Mouse (Mus musculus): Measurements from ENCODE around the gene Prtg. TPM values are rescaled to one million over a fixed set of nuclear protein-coding genes. Genes with fewer than 3 reads are reported as not detected.

Gene Prtg
- polyA plus RNA-seq, 1 experiment: not detected

- no peak for TF ChIP-seq TAL1 (IDR thresholded peaks at IDR 0.05; ENCODE audit: low read length)
- TF ChIP-seq GATA1 (IDR thresholded peaks at IDR 0.05; ENCODE audit: low read length): no peak
- H3K4me3 ChIP-seq (replicated peaks): no peak overlapping the region
- no peaks in the 10 kb centered on the region for H3K27me3 ChIP-seq (ENCODE audit: control insufficient read depth)
- H3K36me3 ChIP-seq (ENCODE audit: control insufficient read depth): no peaks in the 10 kb centered on the region
- no peaks in the 10 kb centered on the region for H3K9me3 ChIP-seq (ENCODE audit: control insufficient read depth, low read length)
- no peaks in the 10 kb centered on the region for H3K4me1 ChIP-seq (ENCODE audit: control insufficient read depth)
These were observed 37.8 kb downstream of the Prtg start for GRCm38 (mm10) chr9:72844496-72844895.

- H3K4me1 ChIP-seq (ENCODE audit: control insufficient read depth): no peaks in the 10 kb centered on the region
- no peak for TF ChIP-seq TAL1 (IDR thresholded peaks at IDR 0.05; ENCODE audit: low read length)
- TF ChIP-seq GATA1 (IDR thresholded peaks at IDR 0.05; ENCODE audit: low read length): no peak
- H3K27me3 ChIP-seq (ENCODE audit: control insufficient read depth): no peaks in the 10 kb centered on the region
These were observed 39.5 kb downstream of the Prtg start for GRCm38 (mm10) chr9:72846160-72846559.

GRCm38 (mm10) chr9:72851541-72851940 is 44.9 kb downstream of the Prtg start:
- no peaks in the 10 kb centered on the region for H3K36me3 ChIP-seq (ENCODE audit: control insufficient read depth)
- no peak overlapping the region for H3K4me3 ChIP-seq (replicated peaks)
- no peaks in the 10 kb centered on the region for H3K4me1 ChIP-seq (ENCODE audit: control insufficient read depth)
- H3K27me3 ChIP-seq (ENCODE audit: control insufficient read depth): no peaks in the 10 kb centered on the region
- no peaks in the 10 kb centered on the region for H3K9me3 ChIP-seq (ENCODE audit: control insufficient read depth, low read length)
- no peak for TF ChIP-seq TAL1 (IDR thresholded peaks at IDR 0.05; ENCODE audit: low read length)
- TF ChIP-seq GATA1 (IDR thresholded peaks at IDR 0.05; ENCODE audit: low read length): no peak

More at GRCm38 (mm10) chr9:72846160-72846559, 39.5 kb downstream of the Prtg start:
- no peaks in the 10 kb centered on the region for H3K9me3 ChIP-seq (ENCODE audit: control insufficient read depth, low read length)
- no peaks in the 10 kb centered on the region for H3K36me3 ChIP-seq (ENCODE audit: control insufficient read depth)
- H3K4me3 ChIP-seq (replicated peaks): no peak overlapping the region

GRCm38 (mm10) chr9:72851979-72852378 is 45.3 kb downstream of the Prtg start:
- Histone ChIP-seq H3K4me1 (ENCODE audit: control insufficient read depth) (no peaks in the 10 kb centered on the region), H3K9me3 (ENCODE audit: control insufficient read depth, low read length) (no peaks in the 10 kb centered on the region), H3K27me3 (ENCODE audit: control insufficient read depth) (no peaks in the 10 kb centered on the region), H3K36me3 (ENCODE audit: control insufficient read depth) (no peaks in the 10 kb centered on the region), H3K4me3 (replicated peaks) (no peak overlapping the region)
- TF ChIP-seq TAL1 (IDR thresholded peaks at IDR 0.05; ENCODE audit: low read length): no peak
- no peak for TF ChIP-seq GATA1 (IDR thresholded peaks at IDR 0.05; ENCODE audit: low read length)

DNA sequence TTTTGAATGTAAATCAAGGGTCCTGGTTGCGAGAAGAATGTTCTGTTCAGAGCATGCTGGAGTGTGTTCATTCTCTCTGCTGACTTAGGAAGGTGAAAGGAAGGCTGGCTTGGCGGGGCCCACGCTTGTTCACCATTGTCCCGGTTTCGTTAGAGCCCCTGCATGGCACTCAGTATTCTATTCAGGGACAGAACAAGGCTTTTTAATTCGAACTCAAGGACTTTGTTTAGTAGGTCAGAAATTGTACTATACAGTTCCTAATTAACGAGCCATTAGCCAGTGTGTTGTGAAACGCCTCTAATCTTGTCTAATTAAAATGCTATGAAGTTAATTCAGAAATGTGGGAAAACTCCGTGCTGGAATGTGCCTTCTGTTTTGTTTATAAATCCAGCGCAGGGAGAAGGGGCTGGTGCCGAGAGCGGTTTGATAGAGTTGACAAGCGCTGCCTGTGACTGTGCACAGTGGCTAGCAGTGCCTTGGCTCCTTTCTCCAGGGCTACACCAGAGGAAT is 47.1 kb downstream of the Prtg start:
- no peaks in the 10 kb centered on the region for H3K4me1 ChIP-seq (ENCODE audit: control insufficient read depth)
- no peak overlapping the region for H3K4me3 ChIP-seq (replicated peaks)
- TF ChIP-seq TAL1 (IDR thresholded peaks at IDR 0.05; ENCODE audit: low read length) (no peak), GATA1 (IDR thresholded peaks at IDR 0.05; ENCODE audit: low read length) (no peak)
- H3K9me3 ChIP-seq (ENCODE audit: control insufficient read depth, low read length): no peaks in the 10 kb centered on the region
- H3K27me3 ChIP-seq (ENCODE audit: control insufficient read depth): no peaks in the 10 kb centered on the region
- no peaks in the 10 kb centered on the region for H3K36me3 ChIP-seq (ENCODE audit: control insufficient read depth)

DNA sequence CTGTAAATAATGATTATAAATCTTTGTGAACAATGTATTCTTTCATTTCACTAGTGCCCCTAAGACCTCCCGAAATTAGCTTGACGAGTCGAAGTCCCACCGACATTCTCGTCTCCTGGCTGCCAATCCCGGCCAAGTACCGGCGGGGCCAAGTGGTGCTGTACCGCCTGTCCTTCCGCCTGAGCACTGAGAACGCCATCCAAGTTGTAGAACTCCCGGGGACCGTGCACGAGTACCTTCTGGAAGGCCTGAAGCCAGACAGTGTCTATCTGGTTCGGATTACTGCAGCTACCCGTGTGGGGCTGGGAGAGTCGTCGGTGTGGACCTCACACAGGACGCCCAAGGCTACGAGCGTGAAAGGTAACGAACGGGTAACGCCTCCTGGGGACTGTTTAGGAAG is 50.0 kb downstream of the Prtg start:
- no peaks in the 10 kb centered on the region for H3K9me3 ChIP-seq (ENCODE audit: control insufficient read depth, low read length)
- H3K4me3 ChIP-seq (replicated peaks): no peak overlapping the region
- TF ChIP-seq TAL1 (IDR thresholded peaks at IDR 0.05; ENCODE audit: low read length): no peak
- TF ChIP-seq GATA1 (IDR thresholded peaks at IDR 0.05; ENCODE audit: low read length): no peak
- no peaks in the 10 kb centered on the region for H3K27me3 ChIP-seq (ENCODE audit: control insufficient read depth)
- H3K4me1 ChIP-seq (ENCODE audit: control insufficient read depth): no peaks in the 10 kb centered on the region
- no peaks in the 10 kb centered on the region for H3K36me3 ChIP-seq (ENCODE audit: control insufficient read depth)

GRCm38 (mm10) chr9:72860764-72861163 is 54.1 kb downstream of the Prtg start:
- H3K4me3 ChIP-seq (replicated peaks): no peak overlapping the region
- TF ChIP-seq TAL1 (IDR thresholded peaks at IDR 0.05; ENCODE audit: low read length): no peak
- TF ChIP-seq GATA1 (IDR thresholded peaks at IDR 0.05; ENCODE audit: low read length): no peak
- H3K9me3 ChIP-seq (ENCODE audit: control insufficient read depth, low read length): no peaks in the 10 kb centered on the region
- H3K4me1 ChIP-seq (ENCODE audit: control insufficient read depth): no peaks in the 10 kb centered on the region
- H3K27me3 ChIP-seq (ENCODE audit: control insufficient read depth): no peaks in the 10 kb centered on the region
- H3K36me3 ChIP-seq (ENCODE audit: control insufficient read depth): no peaks in the 10 kb centered on the region

GRCm38 (mm10) chr9:72861235-72861634 is 54.6 kb downstream of the Prtg start:
- no peak for TF ChIP-seq TAL1 (IDR thresholded peaks at IDR 0.05; ENCODE audit: low read length)
- TF ChIP-seq GATA1 (IDR thresholded peaks at IDR 0.05; ENCODE audit: low read length): no peak
- H3K27me3 ChIP-seq (ENCODE audit: control insufficient read depth): no peaks in the 10 kb centered on the region
- no peaks in the 10 kb centered on the region for H3K36me3 ChIP-seq (ENCODE audit: control insufficient read depth)
- no peaks in the 10 kb centered on the region for H3K4me1 ChIP-seq (ENCODE audit: control insufficient read depth)
- H3K4me3 ChIP-seq (replicated peaks): no peak overlapping the region
- H3K9me3 ChIP-seq (ENCODE audit: control insufficient read depth, low read length): no peaks in the 10 kb centered on the region

DNA sequence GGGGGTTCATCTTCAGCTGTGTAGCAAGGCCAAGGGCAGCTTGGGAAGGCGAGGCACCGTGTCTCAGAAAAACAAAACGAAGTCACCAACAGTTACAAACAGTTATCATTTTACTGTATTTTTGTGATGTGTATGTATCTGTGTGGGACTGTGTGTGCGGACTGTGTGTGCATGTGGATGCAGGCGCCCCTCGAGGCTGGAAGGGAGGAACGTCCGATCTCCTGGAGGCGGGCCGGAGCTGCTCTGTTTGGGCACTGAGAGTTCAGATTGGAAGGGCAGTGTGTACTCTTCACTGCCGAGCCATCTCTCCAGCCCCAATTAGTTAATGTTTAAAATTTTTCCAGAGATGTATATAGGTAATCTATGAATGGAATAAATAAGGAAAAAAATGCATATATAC is 55.5 kb downstream of the Prtg start:
- no peaks in the 10 kb centered on the region for H3K4me1 ChIP-seq (ENCODE audit: control insufficient read depth)
- H3K4me3 ChIP-seq (replicated peaks): no peak overlapping the region
- no peaks in the 10 kb centered on the region for H3K9me3 ChIP-seq (ENCODE audit: control insufficient read depth, low read length)
- no peaks in the 10 kb centered on the region for H3K36me3 ChIP-seq (ENCODE audit: control insufficient read depth)
- H3K27me3 ChIP-seq (ENCODE audit: control insufficient read depth): no peaks in the 10 kb centered on the region
- TF ChIP-seq GATA1 (IDR thresholded peaks at IDR 0.05; ENCODE audit: low read length): no peak
- TF ChIP-seq TAL1 (IDR thresholded peaks at IDR 0.05; ENCODE audit: low read length): no peak

GRCm38 (mm10) chr9:72862955-72863354 is 56.3 kb downstream of the Prtg start:
- no peaks in the 10 kb centered on the region for H3K36me3 ChIP-seq (ENCODE audit: control insufficient read depth)
- TF ChIP-seq GATA1 (IDR thresholded peaks at IDR 0.05; ENCODE audit: low read length): no peak
- TF ChIP-seq TAL1 (IDR thresholded peaks at IDR 0.05; ENCODE audit: low read length): no peak
- H3K27me3 ChIP-seq (ENCODE audit: control insufficient read depth): no peaks in the 10 kb centered on the region
- no peak overlapping the region for H3K4me3 ChIP-seq (replicated peaks)
- H3K9me3 ChIP-seq (ENCODE audit: control insufficient read depth, low read length): no peaks in the 10 kb centered on the region
- no peaks in the 10 kb centered on the region for H3K4me1 ChIP-seq (ENCODE audit: control insufficient read depth)
